Mouse (Mus musculus): ENCODE measurements around the gene Taf5.

Gene Taf5

DNA sequence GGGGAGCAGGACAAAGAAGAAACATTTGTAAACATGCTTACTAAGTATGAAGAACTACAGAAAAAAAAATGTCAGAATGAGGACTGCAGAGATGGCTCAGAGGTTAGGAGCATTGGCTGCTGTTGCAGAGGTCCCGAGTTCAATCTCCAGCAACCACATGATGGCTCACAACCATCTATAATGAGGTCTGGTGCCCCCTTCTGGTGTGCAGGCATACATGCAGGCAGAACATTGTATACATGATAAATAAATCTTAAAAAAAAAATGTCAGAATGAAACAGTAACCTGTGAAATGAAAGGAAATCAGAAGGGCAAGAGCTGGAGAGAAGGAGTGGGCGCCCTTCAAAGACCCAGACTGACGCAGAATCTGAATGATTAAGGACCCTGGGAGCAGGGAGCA, 1.7 kb upstream of the Taf5 start:
- no peak for DNase-seq (ENCODE audit: low spot score in 2 of 2)

DNA sequence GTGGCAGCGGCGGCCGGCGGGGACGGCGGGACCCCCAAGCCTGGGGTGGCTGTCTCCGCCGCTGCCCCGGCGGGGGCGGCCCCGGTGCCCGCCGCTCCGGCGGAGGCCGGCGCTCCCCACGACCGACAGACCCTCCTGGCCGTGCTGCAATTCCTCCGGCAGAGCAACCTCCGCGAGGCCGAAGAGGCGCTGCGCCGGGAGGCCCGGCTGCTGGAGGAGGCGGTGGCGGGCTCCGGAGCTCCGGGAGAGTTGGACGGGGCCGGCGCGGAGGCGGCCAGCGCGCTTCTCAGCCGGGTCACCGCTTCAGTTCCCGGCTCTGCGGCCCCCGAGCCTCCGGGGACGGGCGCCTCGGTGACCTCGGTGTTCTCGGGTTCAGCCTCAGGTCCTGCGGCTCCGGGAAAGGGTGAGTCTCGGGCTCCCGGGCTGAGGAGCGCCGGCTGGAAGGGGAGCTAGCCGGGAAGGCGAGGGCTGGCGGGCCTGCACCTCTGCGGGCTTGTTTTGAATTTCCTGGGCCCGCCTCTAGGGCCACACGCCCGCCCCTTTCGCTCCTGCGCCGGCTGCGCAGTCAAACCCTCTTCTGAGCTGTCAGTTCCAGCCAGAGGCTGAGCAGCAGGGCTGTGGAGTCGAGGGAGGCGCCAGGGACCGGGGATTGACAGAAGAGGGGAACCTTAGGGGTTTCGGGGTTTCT, 522 bp downstream of the Taf5 start:
- DNase-seq (ENCODE audit: low spot score in 2 of 2) = peak; percentile 76

- no peak for DNase-seq (ENCODE audit: low spot score in 2 of 2)
Observed at GRCm38 (mm10) chr19:47088226-47088625, 20.7 kb downstream of the Taf5 start.

DNA sequence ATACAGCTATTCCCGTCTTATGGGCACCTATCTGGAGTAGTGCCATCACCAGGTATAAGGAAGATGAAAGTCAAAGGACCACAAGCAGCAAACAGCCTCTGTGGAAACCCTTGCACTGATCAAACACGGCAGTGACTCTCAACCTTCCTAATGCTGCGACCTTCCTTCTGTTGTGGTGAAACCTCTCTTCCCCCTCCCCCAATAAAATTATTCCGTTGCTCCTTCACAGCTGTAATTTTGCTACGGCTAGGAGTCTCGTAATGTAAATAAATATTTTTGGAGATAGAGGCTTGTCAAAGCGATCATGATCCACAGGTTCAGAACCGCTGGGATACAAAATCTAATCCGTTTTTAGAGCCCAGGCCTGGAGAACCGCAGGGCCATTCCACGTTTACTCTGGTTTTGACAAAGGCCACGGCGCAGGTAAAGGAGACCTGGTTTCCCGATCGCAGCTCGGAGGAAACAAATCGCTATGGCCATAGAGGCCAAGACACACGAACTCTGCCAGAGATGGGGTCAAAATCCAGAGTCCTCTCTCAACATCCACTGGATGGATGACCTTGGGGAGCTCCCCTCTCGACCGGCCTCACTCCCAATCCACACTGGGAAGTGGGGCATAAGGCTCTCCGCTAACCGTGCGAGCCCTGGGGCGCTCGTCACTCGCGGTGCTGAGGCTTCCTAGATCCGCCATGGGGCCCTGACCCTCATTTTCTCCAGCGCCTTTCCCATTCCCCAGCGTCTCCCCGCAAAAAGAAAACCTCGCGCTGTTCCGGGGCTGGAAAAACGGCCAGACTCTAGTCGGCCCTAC, 22.4 kb downstream of the Taf5 start:
- peak in 1 of 2 experiments; percentile 13 for DNase-seq (ENCODE audit: low spot score in 2 of 2)

DNA sequence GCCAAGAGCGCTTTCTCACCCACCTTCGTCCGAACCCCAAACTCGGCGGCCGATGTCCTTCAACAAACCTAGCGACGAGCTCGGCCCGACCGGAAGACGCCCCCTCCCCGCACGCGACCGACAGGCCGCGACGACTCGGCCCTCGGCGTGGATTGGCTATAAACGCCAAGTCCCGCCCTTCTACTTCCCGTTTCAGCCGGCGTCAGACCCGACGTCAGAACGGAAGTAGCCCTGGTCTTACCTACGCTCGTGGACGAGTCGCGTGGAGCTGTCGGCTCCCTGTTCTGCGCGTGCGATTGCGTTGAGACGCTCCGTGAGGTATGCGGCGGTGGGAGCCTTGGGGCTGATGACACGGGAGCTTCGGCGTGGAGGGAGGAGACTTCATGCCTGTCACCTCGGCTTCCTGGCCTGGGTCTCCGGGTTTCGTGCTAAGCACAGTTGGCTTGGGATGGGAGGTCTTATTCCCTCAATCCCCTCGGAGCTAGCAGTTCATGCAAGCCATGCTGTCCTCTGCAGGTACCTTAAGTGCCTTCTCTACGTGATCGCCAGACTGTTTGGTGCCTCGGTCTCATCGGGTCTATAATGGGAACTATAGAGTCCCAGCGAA, 23.1 kb downstream of the Taf5 start, which contains the start of the genes Usmg5 and Pdcd11:
Usmg5 (minus strand) TSS at position 98 of the 607 bp plus-strand sequence.
Pdcd11 (plus strand) TSS at position 219 of the 607 bp plus-strand sequence.
- peak; percentile 95 to 98 for DNase-seq (ENCODE audit: low spot score in 2 of 2)

DNA sequence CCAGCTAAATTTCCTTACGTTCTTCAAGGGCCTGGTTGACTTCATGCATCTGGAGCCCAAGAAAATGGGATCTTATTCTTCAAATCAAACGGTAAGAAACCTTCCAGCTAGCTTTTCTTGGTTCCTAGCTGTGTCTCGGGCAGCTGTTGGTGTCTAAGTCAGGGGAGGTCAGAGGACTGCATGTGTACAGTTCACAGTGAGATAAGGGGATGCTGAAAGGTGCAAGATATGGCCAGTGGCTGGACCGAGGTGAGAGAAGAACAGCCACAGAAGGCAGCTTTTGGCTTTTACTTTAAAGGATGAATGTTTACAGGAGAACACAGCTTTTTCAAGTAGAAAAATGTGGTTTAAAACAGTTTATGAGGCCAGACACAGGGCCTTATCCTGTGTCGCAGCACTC, 33.5 kb downstream of the Taf5 start:
- DNase-seq (ENCODE audit: low spot score in 2 of 2) = no peak

DNA sequence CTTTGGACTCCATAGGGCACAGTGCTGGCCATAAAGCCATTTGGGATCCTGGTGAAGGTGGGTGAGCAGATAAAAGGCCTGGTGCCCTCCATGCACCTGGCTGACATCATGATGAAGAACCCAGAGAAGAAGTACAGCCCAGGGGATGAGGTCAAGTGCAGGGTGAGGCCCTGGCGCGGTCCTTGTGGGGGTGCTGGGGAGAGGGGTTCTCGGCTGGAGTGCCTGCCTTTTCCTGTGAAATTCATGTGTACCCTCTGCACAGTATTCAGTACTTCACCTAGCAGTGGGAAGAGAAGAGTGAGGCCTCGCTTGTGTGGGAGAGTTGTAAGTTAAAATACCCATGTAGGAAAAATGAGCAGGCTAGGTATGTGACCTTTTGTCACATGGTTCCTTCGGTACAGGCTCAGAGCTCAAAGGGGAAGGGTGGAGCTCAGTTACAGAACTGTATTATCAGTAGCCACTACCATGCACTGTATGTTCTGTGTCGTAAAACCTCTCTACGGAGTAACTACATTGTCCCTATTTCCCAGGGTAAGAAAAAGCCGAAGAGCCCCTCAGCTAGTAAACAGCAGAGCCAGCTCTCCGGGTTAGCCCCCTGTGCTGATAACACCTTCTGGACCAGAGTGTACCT, 37.2 kb downstream of the Taf5 start:
- DNase-seq (ENCODE audit: low spot score in 2 of 2) = no peak

DNA sequence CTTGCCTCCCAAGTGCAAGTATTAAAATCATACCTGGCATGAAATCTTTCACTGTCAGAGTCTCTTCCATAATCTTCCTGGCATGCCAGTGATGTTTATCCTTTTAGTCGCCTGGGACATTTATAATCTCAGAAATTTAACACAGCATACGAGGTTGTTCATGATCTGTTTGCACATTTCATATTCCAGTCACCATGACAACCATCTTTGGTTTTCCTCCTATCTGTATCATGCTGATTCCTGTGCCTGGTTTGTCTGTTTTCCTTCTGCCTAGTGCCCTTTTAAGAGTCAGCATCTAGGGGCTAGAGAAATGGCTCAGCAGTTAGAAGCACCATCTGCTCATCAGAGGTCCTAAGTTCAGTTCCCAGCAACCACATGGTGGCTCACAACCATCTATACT, 51.1 kb downstream of the Taf5 start:
- DNase-seq (ENCODE audit: low spot score in 2 of 2) = no peak

GRCm38 (mm10) chr19:47121054-47121453, 53.5 kb downstream of the Taf5 start:
- no peak for DNase-seq (ENCODE audit: low spot score in 2 of 2)

DNA sequence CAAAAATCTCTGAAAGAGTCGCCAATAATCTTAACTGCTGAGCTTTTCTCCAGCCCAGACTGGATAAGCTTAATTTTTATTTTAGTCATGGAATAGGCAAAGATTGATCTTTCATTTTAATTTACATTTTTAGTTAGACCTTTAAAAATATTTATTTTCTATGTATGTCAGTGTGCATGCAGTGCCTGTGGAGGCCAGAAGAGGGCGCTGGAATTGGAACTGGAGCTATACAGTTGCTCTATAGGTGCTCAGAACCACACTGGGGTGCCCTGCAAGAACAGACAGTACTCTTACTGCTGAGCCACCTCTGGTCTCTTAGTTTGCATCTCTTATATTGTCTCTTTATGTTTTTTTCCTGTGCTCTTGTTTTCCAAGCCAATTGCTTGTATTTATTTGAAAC, 55.3 kb downstream of the Taf5 start:
- no peak for DNase-seq (ENCODE audit: low spot score in 2 of 2)

- no peak for DNase-seq (ENCODE audit: low spot score in 2 of 2)
Observed at GRCm38 (mm10) chr19:47128164-47128563, 60.6 kb downstream of the Taf5 start.

DNA sequence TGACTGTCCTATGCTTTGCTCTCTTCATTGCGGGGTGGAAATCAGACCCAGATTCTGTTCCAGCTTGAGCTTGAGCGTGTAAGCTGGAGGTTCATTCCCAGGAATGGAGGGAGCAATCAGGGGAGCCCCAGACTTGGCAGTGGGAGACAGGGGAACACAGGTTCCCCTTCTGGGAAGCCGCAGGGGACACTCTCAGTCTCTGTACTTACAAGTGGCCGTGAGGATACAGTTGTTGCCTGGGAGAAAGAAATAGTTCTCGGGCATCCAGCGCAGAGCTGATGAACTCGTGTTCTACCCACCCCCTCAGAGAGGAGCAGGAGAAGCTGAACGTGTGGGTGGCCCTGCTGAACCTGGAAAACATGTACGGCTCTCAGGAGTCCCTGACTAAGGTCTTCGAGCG, 61.3 kb downstream of the Taf5 start:
- no peak for DNase-seq (ENCODE audit: low spot score in 2 of 2)

- DNase-seq (ENCODE audit: low spot score in 2 of 2) = no peak
Observed at GRCm38 (mm10) chr19:47130551-47131125, 63.1 kb downstream of the Taf5 start.

Data from right cerebral cortex, postnatal 36 days (tissue).